Mouse (Mus musculus): ENCODE measurements around the gene Lmf1.

The Lmf1 gene

GRCm38 (mm10) chr17:25568206-25568605, 10.7 kb upstream of the Lmf1 start:
- in situ Hi-C loops (cut with MboI, MseI), result no loop called here

GRCm38 (mm10) chr17:25568880-25569279, 10.0 kb upstream of the Lmf1 start:
- in situ Hi-C loops (cut with MboI, MseI), result no loop called here

GRCm38 (mm10) chr17:25569833-25570647, 8.8 kb upstream of the Lmf1 start:
- in situ Hi-C loops (cut with MboI, MseI), result no loop called here

- in situ Hi-C loops (cut with MboI, MseI), result no loop called here
Measured at GRCm38 (mm10) chr17:25570648-25571452, 8.0 kb upstream of the Lmf1 start, which contains the start of gene Sox8. Gene Sox8 (minus strand): TSS chr17:25570686.

GRCm38 (mm10) chr17:25571453-25571820, 7.4 kb upstream of the Lmf1 start:
- in situ Hi-C loops (cut with MboI, MseI), result no loop called here

GRCm38 (mm10) chr17:25575208-25575971, 3.5 kb upstream of the Lmf1 start:
- in situ Hi-C loops (cut with MboI, MseI), result no loop called here

- in situ Hi-C loops (cut with MboI, MseI), result no loop called here
Measured at GRCm38 (mm10) chr17:25576034-25576433, 2.9 kb upstream of the Lmf1 start.

- in situ Hi-C loops (cut with MboI, MseI), result no loop called here
Measured at GRCm38 (mm10) chr17:25577263-25577662, 1.6 kb upstream of the Lmf1 start.

- in situ Hi-C loops (cut with MboI, MseI), result no loop called here
Measured at GRCm38 (mm10) chr17:25577702-25578101, 1.2 kb upstream of the Lmf1 start.

GRCm38 (mm10) chr17:25579332-25580047, 605 bp downstream of the Lmf1 start:
- in situ Hi-C loops (cut with MboI, MseI), result no loop called here

- in situ Hi-C loops (cut with MboI, MseI), result no loop called here
Measured at GRCm38 (mm10) chr17:25582076-25582475, 3.2 kb downstream of the Lmf1 start.

GRCm38 (mm10) chr17:25583099-25583498, 4.2 kb downstream of the Lmf1 start:
- in situ Hi-C loops (cut with MboI, MseI), result no loop called here

- in situ Hi-C loops (cut with MboI, MseI), result no loop called here
Measured at GRCm38 (mm10) chr17:25583858-25584257, 5.0 kb downstream of the Lmf1 start.

GRCm38 (mm10) chr17:25584646-25585045, 5.8 kb downstream of the Lmf1 start:
- in situ Hi-C loops (cut with MboI, MseI), result no loop called here

GRCm38 (mm10) chr17:25590068-25590467, 11.2 kb downstream of the Lmf1 start:
- in situ Hi-C loops (cut with MboI, MseI), result no loop called here

GRCm38 (mm10) chr17:25590985-25591384, 12.1 kb downstream of the Lmf1 start:
- in situ Hi-C loops (cut with MboI, MseI), result no loop called here

- in situ Hi-C loops (cut with MboI, MseI), result no loop called here
Measured at GRCm38 (mm10) chr17:25592336-25592735, 13.5 kb downstream of the Lmf1 start.

GRCm38 (mm10) chr17:25593411-25594261, 14.8 kb downstream of the Lmf1 start:
- in situ Hi-C loops (cut with MboI, MseI), result no loop called here

- in situ Hi-C loops (cut with MboI, MseI), result no loop called here
Measured at GRCm38 (mm10) chr17:25595495-25595894, 16.6 kb downstream of the Lmf1 start.

- in situ Hi-C loops (cut with MboI, MseI), result no loop called here
Measured at GRCm38 (mm10) chr17:25597537-25597936, 18.7 kb downstream of the Lmf1 start.

Measured in T-helper 17 cell (primary cell).